In genomic region chr7:100952686-100953085, GRCm38 (mm10) we compare ENCODE assay signal across 23 mouse cellular contexts. TPM values are rescaled to one million over a fixed set of nuclear protein-coding genes. Genes with fewer than 3 reads are reported as not detected.
DNase-seq lines count a peak whose midpoint lies in the region; ATAC-seq and TF ChIP-seq lines count a peak whose summit lies in the region.
"Had no signal": no experiment of that assay in that cellular context is flagged by ENCODE, and none has a peak within 500 bp of the region (broad histone marks: within the 10 kb centered on the region; RNA-seq: fewer than 3 reads in every experiment).

No protein-coding gene starts in this region.

- H3K4me3 ChIP-seq in kidney, embryonic 15.5 days (replicated peaks), result no peak overlapping the region
- no peak overlapping the region for H3K4me3 ChIP-seq in embryonic facial prominence, embryonic 10.5 days
- no peak overlapping the region for H3K4me3 ChIP-seq in liver, postnatal 0 days (ENCODE audit: low read depth, low read length)
- no peak overlapping the region for H3K4me3 ChIP-seq in cerebellum, adult 2 months (replicated peaks; ENCODE audit: insufficient read depth, low read depth, low read length)
- H3K4me3 ChIP-seq: midbrain, embryonic 13.5 days; neural tube, embryonic 12.5 days had no signal

- no peak for TF ChIP-seq POLR2A in cerebellum, adult 2 months (IDR thresholded peaks at IDR 0.05; ENCODE audit: borderline replicate concordance, insufficient read depth, low read length)

- WGBS in kidney, embryonic 15.5 days, result 82% methylated on average over 7 of the region's 7 CpGs
- WGBS in embryonic facial prominence, embryonic 10.5 days, result 86% methylated on average over 7 of the region's 7 CpGs
- WGBS in liver, postnatal 0 days (ENCODE audit: insufficient replicate concordance), result 60% methylated on average over 7 of the region's 7 CpGs
- WGBS in cerebellum, adult 2 months, result 91% methylated on average over 7 of the region's 7 CpGs

- peak; percentile 97 for DNase-seq in heart, adult 11 months
- no peak for DNase-seq in heart, postnatal 4 days
- no peak for DNase-seq in kidney, adult 11 months
- no peak for DNase-seq in embryonic facial prominence, embryonic 10.5 days (ENCODE audit: low spot score)
- DNase-seq in liver, postnatal 0 days, result no peak
- no peak for DNase-seq in cerebellum, adult 2 months
- DNase-seq in retina, embryonic 14.5 days (ENCODE audit: low spot score), result no peak
- DNase-seq: adrenal gland, postnatal 10 days; cerebellum, adult 11-12 months; cerebellum, postnatal 25 days; embryo, embryonic 11 days; gastrocnemius, postnatal 14 days; kidney, adult 18-20 months; kidney, postnatal 10 days; right cerebral cortex, adult 18-20 months; thymus, adult 18-20 months had no signal

- H3K27ac ChIP-seq in kidney, embryonic 15.5 days, result 0 out of 2 replicates have a peak overlapping the region, but pooled peaks have one; percentile 14
- peak overlapping the region; percentile 16; the same call in 1 of the 2 replicates for H3K27ac ChIP-seq in embryonic facial prominence, embryonic 10.5 days (replicated peaks)
- H3K27ac ChIP-seq in liver, postnatal 0 days (ENCODE audit: low read depth), result peak overlapping the region; percentile 41
- no peak overlapping the region for H3K27ac ChIP-seq in cerebellum, adult 2 months (ENCODE audit: insufficient read depth, low read length)
- H3K27ac ChIP-seq: liver, embryonic 14.5 days; midbrain, embryonic 13.5 days; neural tube, embryonic 12.5 days had no signal

- ATAC-seq in kidney, embryonic 15.5 days (replicated peaks; ENCODE audit: low FRiP score), result no peak
- no peak for ATAC-seq in liver, postnatal 0 days
- ATAC-seq: activated CD4-positive, CD25-positive, alpha-beta regulatory T cell, adult 4 months; midbrain, embryonic 13.5 days had no signal

- no peaks in the 10 kb centered on the region for H3K36me3 ChIP-seq in kidney, embryonic 15.5 days
- H3K36me3 ChIP-seq in embryonic facial prominence, embryonic 10.5 days (replicated peaks), result no peaks in the 10 kb centered on the region
- H3K36me3 ChIP-seq in liver, postnatal 0 days (replicated peaks; ENCODE audit: insufficient read depth, low read length), result no peaks in the 10 kb centered on the region
- H3K36me3 ChIP-seq: G1E; midbrain, embryonic 13.5 days; neural tube, embryonic 12.5 days had no signal

- no peak for TF ChIP-seq CTCF in liver, postnatal 0 days (IDR thresholded peaks at IDR 0.05; ENCODE audit: low read depth)
- TF ChIP-seq CTCF in cerebellum, adult 2 months (IDR thresholded peaks at IDR 0.05; ENCODE audit: borderline replicate concordance, insufficient read depth, low read depth, low read length), result no peak

- no peak for TF ChIP-seq EP300 in liver, postnatal 0 days (IDR thresholded peaks at IDR 0.05; ENCODE audit: low read depth)

- H3K9me3 ChIP-seq in kidney, embryonic 15.5 days (replicated peaks), result no peaks in the 10 kb centered on the region
- H3K9me3 ChIP-seq in embryonic facial prominence, embryonic 10.5 days, result no peaks in the 10 kb centered on the region
- H3K9me3 ChIP-seq in liver, postnatal 0 days (ENCODE audit: low read length), result no peaks in the 10 kb centered on the region
- H3K9me3 ChIP-seq: G1E; midbrain, embryonic 13.5 days; neural tube, embryonic 12.5 days had no signal

- H3K4me1 ChIP-seq in kidney, embryonic 15.5 days, result peaks cover 35% of the 10 kb centered on the region
- H3K4me1 ChIP-seq in embryonic facial prominence, embryonic 10.5 days, result peaks cover 24% of the 10 kb centered on the region
- H3K4me1 ChIP-seq in liver, postnatal 0 days (ENCODE audit: insufficient read depth), result peaks cover 21% of the 10 kb centered on the region
- H3K4me1 ChIP-seq in cerebellum, adult 2 months (ENCODE audit: control insufficient read depth, insufficient read depth, low read length), result peaks cover 4% of the 10 kb centered on the region; the same call in 1 of the 2 replicates
- H3K4me1 ChIP-seq: midbrain, embryonic 13.5 days; neural tube, embryonic 12.5 days had no signal

- H3K9ac ChIP-seq in kidney, embryonic 15.5 days, result no peak overlapping the region
- H3K9ac ChIP-seq in liver, postnatal 0 days (replicated peaks), result peak overlapping the region; percentile 11; the same call in 1 of the 2 replicates
- H3K9ac ChIP-seq: liver, embryonic 14.5 days; midbrain, embryonic 13.5 days; neural tube, embryonic 12.5 days had no signal

- H3K27me3 ChIP-seq in kidney, embryonic 15.5 days, result no peaks in the 10 kb centered on the region
- H3K27me3 ChIP-seq in embryonic facial prominence, embryonic 10.5 days (replicated peaks; ENCODE audit: low read depth, poor library complexity, severe bottlenecking), result no peaks in the 10 kb centered on the region; the same call in 1 of the 2 replicates
- no peaks in the 10 kb centered on the region for H3K27me3 ChIP-seq in liver, postnatal 0 days (ENCODE audit: insufficient read depth, low read length)
- no peaks in the 10 kb centered on the region for H3K27me3 ChIP-seq in cerebellum, adult 2 months (ENCODE audit: control insufficient read depth, insufficient read depth, low read length)
- H3K27me3 ChIP-seq: midbrain, embryonic 13.5 days; neural tube, embryonic 12.5 days had no signal

- no peak overlapping the region for H3K4me2 ChIP-seq in kidney, embryonic 15.5 days
- no peak overlapping the region for H3K4me2 ChIP-seq in liver, postnatal 0 days (ENCODE audit: low read depth, low read length)
- H3K4me2 ChIP-seq: midbrain, embryonic 13.5 days; neural tube, embryonic 12.5 days had no signal

RNA-seq across cellular contexts. Expression of gene Arhgef17, which starts 20.8 kb away (rescaled TPM):
- 10 to 100 TPM; 37.0 to 38.4 TPM for total RNA-seq in heart, postnatal 4 days (2021)
- polyA plus RNA-seq in kidney, embryonic 15.5 days (2015; fragmentation: Nextera tagmentation; extraction: Ambion mirVana), result 9.1 and 12.2 TPM in 2 replicates
- polyA plus RNA-seq in embryonic facial prominence, embryonic 10.5 days (2016; fragmentation: Nextera tagmentation; extraction: Ambion mirVana), result 9.3 and 9.8 TPM in 2 replicates
- 0.35 and 0.38 TPM in 2 replicates for polyA plus RNA-seq in liver, postnatal 0 days (2015; fragmentation: Nextera tagmentation; extraction: Ambion mirVana)
- 70.0 and 71.4 TPM in 2 replicates for polyA plus RNA-seq in cerebellum, adult 2 months (2012; rRNA removed)

RNA-seq across cellular contexts. Expression of gene P2ry6, which starts 21.8 kb away (rescaled TPM):
- 1 to 10 TPM; 2.5 to 2.6 TPM for total RNA-seq in heart, postnatal 4 days (2021)
- polyA plus RNA-seq in kidney, embryonic 15.5 days (2015; fragmentation: Nextera tagmentation; extraction: Ambion mirVana), result 5.2 TPM in 2 replicates
- 1.8 and 3.0 TPM in 2 replicates for polyA plus RNA-seq in embryonic facial prominence, embryonic 10.5 days (2016; fragmentation: Nextera tagmentation; extraction: Ambion mirVana)
- 5.3 and 6.0 TPM in 2 replicates for polyA plus RNA-seq in liver, postnatal 0 days (2015; fragmentation: Nextera tagmentation; extraction: Ambion mirVana)
- 1.1 and 1.3 TPM in 2 replicates for polyA plus RNA-seq in cerebellum, adult 2 months (2012; rRNA removed)
- total RNA-seq: hematopoietic stem cell, adult 5-6 weeks had no signal

RNA-seq across cellular contexts. Expression of gene P2ry2, which starts 60.0 kb away (rescaled TPM):
- total RNA-seq in heart, postnatal 4 days (2021), result 10 to 100 TPM; 10.6 to 12.2 TPM
- 1.1 and 1.5 TPM in 2 replicates for polyA plus RNA-seq in kidney, embryonic 15.5 days (2015; fragmentation: Nextera tagmentation; extraction: Ambion mirVana)
- 0.31 and 0.50 TPM in 2 replicates for polyA plus RNA-seq in embryonic facial prominence, embryonic 10.5 days (2016; fragmentation: Nextera tagmentation; extraction: Ambion mirVana)
- 3.8 and 4.2 TPM in 2 replicates for polyA plus RNA-seq in liver, postnatal 0 days (2015; fragmentation: Nextera tagmentation; extraction: Ambion mirVana)
- polyA plus RNA-seq in cerebellum, adult 2 months (2012; rRNA removed), result 0.75 and 0.76 TPM in 2 replicates
- polyA plus RNA-seq: G1E had no signal
